Mouse (Mus musculus) liver, adult (tissue): ENCODE data around the gene Apbb2.

Experiments used
- GATA4 ChIP-seq: IDR thresholded peaks from 2 replicates; pipeline ENCODE4 v1.6.1; 2014; ENCODE audit warnings: mild to moderate bottlenecking, low read length; ENCODE audit not compliant: insufficient replicate concordance

Apbb2 gene

DNA sequence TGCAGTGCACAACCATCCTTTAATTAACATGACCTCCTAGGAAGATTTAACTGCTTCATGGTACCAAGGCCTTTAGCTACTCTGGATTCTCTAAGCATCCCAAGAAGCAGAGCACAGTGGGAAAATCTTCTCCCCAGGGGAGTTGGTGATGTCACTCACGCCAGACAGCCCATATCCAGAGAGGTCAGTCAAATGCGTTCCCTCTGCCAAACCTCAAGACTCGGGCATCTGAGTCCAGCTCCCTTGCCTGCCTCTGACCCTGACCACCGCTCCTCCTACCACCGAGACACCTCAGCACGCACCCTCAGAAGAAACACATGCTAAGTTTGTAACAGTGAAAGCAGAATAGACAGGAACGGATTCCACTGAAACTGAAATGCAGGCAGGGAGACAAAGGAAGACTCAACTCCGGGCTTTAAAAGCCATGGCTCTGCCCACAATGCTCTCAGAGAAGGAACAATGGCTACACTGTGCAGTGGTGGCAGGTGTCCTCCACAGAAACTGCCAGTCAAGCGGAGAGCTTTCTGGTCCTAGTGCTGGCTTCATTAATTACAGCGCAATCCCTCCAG lies 72.9 kb downstream of the Apbb2 start:
- TF ChIP-seq GATA4: no peak

DNA sequence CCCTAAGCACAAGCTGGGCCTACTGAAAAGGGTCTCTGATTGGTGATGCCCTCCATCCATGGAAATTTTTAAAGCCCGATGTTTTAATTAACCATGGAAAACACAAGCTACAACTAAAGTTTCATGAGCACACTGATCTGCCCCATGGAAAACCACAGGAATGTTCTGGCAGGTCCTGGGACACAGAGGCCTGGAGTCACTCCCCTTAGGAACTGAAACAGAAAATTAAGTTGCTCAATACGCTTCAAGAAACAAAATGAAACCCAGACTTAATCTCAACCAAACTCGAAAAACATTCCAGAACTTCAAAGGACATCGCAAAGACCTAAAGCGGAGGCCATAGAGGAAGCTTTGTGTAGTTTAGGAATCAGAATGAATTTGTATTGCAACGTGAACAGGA lies 74.8 kb downstream of the Apbb2 start:
- TF ChIP-seq GATA4: no peak

DNA sequence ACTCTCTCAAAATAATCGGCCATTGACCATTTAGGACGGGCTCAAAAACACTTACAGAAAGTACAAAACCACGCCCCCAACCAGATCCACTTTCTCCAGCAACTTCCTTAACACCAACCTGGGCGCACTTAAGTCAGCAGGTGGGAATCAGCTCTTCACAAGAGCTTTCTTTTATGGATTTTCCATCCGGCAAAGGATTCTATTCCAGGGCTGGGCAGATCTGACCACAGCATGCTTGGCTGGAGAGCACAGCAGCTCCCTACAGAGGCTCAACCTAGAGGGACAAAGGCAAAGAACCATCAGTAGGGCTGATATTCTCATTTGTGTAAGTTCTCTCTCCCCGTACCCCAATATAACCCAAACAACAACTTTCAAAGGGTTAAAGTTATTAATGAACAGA lies 75.2 kb downstream of the Apbb2 start:
- TF ChIP-seq GATA4: no peak

DNA sequence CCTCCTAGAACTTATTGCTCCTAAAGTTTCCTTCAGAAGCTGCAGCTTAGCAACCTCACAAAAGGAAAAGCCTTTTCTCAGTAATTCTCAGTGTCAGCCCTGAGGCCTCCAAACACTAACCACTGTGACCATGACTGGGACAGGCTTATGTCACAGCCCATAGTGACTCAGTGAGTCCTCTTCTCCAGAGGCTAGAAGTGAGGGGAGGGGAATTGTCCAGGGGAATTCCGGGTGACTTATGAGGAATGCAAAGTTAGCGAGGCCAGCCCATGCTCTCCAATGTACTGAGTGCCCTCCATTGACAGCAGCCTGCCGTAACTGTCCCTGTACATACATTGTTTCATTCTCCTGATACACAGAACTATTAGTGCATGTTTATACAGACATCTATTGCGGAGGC lies 76.1 kb downstream of the Apbb2 start:
- TF ChIP-seq GATA4: no peak

DNA sequence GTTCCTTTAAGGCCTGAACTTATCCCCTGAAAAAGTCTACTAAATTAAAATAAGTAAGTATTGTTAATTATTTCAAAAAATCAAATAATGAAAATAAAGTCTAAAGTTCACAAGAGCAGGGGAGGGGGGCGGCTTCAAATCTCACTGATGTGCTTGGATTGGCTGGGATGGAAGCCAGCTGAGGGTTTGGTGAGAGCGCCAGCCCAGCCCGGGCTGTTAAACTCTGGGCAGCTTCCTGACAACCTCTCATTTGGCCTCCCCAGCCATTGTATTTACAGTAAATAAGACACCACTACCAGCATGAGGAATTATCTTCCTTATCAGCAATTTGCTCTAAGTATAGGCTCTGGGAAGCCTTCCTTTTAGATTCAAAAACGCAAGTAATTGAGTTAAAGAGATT lies 77.2 kb downstream of the Apbb2 start:
- TF ChIP-seq GATA4: no peak

DNA sequence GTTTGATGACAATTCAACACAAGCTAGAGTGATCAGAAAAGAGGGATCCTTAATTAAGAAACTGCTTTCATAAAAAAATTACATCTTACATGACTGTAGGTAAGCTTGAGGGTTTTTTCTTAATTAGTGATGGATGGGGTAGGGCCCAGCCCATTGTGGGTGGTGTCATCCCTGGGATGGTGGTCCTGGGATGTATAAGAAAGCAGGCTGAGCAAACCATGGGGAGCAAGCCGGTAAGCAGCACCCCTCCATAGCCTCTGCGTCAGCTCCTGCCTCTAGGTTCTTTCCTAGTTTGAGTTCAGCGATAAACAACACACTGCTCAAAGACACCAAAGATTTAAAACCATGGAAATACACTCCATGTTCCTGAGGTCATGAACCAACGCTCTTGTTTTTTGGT lies 78.3 kb downstream of the Apbb2 start:
- TF ChIP-seq GATA4: no peak

DNA sequence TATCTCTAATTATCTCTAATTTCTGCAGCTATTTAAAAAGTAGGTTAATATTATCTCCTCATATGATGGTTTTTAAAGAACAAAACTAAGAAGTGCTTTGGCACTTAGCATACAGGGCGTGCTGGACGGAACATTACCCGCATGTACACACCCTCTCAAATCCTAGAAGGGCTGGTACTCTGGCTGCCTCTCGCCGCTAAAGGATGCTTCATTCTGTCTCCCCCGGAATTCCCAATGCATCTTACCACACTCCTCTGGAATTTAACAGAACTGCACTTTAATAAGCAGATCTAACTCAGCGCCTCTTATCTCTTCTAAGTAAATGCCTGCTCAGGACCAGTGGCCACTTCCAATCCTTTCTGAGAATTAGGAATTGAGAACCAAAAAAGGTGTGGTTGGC lies 80.8 kb downstream of the Apbb2 start:
- TF ChIP-seq GATA4: no peak

DNA sequence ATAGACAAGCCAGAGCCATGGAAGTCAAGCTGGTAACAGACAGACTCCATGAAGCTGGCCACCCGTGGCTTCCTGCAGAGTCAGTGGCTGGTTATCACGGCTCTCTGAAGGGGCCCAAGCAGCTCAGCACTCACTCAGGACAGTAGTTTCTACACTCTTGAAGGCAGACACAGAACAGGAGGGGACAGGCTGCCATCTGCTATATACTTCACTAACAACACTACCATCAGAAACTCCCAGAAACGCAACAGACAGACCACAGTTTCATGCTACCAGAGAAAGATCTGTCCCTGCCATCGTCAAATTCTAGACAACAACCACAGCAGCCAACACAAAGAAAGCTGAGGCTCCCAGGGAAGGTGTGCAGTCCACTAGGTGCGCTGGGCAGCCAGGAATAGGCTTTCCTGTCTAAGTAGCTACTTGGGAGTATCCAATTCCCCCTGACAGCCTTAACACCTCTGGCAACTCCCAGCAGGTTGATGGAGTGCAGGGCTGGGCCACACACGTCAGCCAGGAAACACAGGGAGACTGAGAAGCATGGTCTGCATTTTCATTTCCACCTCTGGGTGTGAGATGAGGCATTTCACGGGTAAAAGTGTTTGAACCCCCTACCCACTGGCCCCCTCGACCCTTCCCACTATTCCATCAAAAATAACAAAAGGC lies 81.8 kb downstream of the Apbb2 start:
- no peak for TF ChIP-seq GATA4

DNA sequence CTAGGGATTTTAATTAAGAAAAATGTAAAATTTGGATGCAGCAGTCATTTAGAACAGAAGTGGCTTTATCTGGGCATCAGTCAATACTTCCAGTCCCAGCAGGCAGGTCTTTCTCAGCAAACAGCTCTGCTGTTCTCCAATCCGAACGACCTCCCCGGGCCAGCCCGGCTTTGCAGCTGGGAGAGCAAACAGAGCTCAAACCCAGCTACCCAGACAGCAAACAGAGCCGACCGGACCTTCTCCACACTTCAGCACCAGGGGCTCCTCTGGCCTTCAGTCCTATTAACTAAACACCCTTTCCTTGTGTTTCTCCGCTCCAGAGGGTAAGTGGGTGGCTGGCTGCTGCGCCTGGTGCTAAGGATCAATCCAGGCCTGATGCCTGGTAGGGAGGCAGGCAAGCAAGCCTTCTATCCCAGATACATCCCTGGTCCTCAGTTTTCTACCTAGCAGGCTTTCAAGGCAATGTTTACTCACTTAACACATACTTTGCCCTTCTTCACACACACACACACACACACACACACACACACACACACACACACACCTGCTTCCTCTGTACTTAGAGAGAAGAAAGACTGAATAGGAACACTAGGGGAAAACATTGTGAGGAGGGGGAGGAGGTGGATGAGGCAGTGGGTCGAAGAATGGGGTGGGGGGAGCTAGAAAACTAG lies 82.9 kb downstream of the Apbb2 start:
- TF ChIP-seq GATA4: no peak

DNA sequence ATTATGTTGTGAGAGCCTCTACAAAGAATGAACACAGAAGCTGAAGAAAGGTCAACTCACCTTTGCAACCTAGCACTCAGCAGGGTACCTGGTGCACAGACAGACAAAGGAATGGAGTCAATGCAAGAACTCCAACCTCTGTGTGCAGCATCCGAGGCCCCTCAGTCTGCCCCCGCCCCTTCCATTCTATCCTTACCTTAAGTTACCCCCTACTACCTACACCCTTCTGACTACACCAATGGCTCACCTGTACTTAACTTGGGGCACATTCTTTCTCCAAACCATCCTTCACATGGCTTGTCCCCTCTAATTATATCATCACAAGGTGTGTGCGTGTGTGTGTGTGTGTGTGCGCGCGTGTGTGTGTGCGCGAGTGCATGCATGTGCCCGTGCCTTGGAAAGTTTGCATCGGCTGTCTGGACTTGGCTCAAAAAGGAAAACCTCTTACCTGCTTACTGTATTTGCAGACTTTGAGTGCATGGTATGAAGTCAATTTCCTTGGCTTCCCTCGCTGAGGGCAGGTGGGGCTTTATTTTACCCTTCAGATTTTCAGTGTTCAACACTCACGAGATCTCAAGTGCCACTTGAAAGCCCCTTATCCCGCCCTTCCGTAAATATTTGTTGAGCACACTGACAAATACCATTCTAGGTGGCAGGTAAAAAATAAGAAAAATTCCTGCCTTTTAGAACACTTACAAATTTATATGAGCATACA lies 84.7 kb downstream of the Apbb2 start:
- TF ChIP-seq GATA4: no peak

DNA sequence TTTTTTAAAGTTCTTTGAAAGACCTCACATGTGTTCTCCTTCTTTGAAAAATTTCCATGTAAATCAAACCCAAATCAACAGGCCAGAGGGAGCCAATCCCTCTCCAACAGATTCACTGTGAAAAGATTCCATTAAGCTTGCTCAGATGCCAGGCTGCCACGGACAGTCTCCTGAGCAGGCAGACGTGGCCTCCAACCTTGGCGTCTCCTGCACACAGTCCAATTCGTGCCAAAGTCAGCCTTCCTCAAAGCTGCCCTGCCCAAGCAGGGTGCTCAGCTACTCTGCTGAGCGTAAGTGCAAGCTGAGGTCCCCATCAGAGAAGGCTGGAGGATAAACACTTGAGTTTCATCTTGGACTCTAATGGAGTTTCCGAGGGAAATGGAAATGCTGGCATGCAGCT lies 85.8 kb downstream of the Apbb2 start:
- TF ChIP-seq GATA4: no peak

DNA sequence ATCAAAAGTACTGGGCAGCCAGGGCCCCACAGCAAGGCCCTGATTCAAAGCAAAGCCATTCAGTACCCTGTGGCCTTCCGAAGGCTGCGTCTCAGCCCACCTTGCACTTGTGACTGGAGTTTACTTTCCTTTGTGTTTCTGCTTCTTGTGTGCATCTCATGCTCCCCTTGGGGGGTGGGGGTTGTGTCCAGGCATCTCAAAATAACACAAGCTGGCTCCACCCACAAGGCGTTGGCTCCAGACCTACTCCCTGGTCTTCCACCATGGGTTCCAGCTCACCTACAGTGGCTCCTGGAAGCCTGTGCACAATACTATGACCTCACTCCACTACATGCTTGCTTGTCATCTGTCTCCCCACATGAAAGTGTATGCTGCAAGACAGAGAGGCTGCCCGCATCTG lies 88.2 kb downstream of the Apbb2 start:
- no peak for TF ChIP-seq GATA4

DNA sequence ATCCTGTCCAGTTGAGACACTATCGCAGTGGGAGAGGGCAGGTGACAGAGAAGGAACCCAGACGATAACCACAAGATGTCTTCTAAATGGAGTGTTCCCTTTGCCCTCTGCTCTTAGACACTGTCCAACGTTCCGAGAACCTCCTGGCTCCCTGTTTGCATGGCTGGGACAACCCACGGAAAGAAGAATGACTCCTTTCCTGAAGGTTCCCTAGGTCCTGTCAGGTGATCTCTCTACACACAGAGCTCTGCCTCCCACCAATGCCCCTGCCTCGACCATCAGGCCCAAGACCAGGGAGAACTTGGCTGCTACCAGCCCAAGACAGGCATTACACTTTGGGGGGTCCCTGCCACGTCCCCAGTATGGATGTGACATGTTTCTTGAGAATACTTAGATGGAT lies 89.0 kb downstream of the Apbb2 start:
- no peak for TF ChIP-seq GATA4

DNA sequence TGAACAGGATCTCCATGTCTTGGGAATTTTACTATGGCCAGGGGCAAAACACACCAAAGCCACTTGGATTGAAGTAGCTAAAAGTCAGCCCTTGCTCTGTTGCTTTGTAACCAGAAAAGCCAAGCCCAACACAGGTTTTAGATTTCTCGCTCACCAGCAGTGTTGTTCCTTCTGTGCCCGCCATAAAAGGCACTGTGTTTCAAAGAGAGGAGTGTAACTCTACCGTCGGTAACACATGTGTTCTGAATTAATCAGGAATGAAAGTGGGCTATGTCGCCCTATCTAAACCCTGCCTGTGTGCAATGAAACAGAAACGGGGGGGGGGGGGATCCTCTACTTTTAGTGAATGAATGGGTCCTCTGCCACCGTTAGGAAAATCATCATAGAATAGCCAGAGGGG lies 90.0 kb downstream of the Apbb2 start:
- no peak for TF ChIP-seq GATA4

DNA sequence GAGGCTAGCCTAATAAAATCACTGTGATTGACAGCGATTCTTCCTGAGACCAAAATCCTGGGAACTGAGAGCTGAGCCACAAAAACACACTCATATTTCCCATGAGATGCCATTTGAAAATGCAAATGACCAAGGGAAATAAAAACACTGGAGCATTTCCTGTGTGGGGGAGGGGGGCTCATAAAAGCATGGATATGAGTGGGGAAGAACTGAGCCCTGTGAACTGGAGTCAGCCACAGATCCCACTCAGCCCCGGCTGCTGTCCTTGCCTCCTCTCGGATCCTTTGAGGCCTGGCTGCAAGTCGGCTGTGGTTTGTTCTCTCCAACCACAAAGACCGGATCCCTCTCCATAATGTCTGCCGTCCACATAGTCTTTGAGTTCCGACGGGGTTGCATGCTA lies 91.5 kb downstream of the Apbb2 start:
- no peak for TF ChIP-seq GATA4

DNA sequence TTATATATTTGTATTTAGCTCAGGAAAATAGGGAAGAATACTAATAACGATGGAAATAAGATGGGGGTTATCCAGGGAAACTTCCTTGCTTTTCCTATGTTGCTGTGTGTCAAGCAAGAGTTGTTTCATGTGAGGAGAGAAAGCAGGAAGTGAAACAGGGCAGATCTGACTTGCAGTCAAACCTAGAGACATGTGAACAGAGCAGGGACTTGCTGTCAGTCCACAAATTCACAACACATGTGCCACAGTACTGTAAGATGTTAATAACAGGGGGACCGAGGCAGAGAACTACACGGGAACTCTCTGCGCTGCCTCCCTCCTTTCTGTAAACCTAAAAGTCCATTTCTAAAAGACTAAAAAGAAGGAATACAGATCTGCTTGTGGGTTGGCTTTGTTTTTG lies 93.6 kb downstream of the Apbb2 start:
- TF ChIP-seq GATA4: no peak

DNA sequence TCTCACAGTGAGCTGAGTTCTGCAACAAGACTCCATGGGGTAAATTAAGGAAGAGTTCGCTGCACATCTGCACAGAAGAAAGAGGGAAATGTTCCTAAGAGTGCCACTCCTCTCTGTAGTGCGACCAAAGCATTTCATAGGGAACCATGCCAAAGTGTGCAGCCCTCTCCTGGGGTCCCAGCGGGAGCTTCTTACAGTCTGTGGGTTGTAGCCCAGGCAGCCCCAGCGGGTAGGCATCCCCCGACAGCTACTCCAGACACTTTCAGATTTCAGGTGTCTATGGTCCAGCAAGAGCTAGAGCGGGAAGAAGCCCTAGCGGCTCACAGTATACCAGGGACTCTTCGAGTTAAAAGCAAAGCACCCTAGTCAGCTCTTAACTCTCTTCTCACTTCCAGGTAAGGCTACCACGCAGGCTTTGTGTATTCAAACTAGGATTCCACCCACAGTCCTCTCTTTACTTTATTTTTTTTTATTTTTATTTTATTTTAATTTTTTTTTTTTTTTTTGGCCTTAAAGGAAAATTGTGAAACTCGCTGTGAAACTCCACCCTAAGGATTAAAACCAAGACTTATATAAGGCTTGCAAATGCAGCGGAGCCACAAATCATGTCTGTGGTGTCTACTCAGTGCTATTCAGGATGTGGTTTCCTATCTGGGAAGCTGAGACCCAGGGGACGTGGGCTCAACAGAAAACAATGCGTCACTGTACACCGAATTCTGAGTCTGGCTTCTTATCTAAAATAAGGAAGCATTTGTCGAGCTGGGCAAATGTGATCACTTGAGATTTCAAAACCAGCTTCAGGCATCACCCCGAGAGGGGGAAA lies 94.7 kb downstream of the Apbb2 start:
- peak; percentile 39; the same call in 1 of the 2 replicates for TF ChIP-seq GATA4
